Mouse (Mus musculus) kidney, postnatal 14 days (tissue): ENCODE results near the gene Elp6.
A peak's percentile ranks its signal among the peaks of the same experiment; 100 is the strongest.
"Not testable (repeated sequence)": the region's sequence is repeated elsewhere in the genome, so short reads cannot be mapped to it uniquely, and the experiment has no call there.

Experiments used
- DNase-seq: peaks from one replicate; pipeline ENCODE4 v3.0.0; 2022; ENCODE audit warnings: mixed read lengths

Gene Elp6

DNA sequence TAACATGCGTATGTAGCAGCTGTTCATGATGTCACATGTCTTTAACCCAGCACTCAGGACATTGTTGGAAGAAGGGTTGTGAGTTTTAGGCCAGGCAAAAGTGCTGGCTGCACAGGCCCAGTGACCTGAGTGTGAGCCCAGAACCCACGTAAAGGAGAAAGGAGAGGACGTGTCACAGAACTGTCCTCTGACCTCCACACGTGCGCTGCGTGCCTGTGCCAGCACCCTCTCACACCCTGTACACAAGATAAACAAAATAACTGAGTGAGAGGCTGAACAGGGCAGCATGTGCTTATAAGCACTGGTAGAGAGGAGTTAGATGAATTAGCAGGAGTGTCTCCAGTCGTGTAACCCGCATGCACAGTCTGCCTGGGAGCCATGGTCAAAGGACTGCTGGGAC, 11.5 kb downstream of the Elp6 start:
- DNase-seq: no peak

DNA sequence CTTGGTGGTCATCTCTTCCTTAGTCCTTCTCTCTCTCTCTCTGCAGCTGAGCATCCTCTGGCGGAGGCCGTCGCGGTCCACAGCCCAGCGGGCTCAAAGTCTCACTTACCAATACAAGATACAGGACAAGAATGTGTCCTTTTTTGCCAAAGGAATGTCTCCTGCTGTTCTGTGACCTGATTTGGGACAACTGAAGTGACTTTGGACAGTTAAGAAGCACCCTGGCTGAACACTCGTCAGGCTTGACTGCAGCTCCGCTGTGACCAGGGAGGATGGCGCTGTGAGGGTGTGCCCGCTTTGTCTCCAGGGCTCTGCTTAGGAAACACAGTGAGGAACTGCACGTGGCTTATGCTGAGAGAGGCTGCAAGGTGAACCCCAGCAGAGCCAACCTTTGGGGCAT, 15.8 kb downstream of the Elp6 start:
- DNase-seq: peak; percentile 44

DNA sequence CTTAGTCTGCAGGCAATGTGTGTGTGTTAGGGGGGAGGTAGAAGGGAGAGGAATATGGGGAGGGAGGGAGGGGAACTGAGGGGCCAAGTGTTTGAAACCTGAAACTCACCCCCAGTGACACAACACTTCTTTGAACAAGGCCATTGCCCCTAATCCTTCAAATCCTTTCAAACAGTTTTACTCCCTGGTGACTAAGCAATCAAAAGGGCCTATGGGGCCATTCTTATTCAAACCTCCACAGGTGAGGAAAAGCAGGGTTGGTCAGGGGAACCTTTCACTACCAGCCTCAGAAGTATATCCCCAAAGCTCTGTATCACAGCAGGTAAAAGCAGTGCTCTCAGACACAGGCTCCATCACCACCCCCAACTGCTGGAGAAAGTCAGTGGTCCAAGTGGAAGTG, 18.0 kb downstream of the Elp6 start:
- no peak for DNase-seq

DNA sequence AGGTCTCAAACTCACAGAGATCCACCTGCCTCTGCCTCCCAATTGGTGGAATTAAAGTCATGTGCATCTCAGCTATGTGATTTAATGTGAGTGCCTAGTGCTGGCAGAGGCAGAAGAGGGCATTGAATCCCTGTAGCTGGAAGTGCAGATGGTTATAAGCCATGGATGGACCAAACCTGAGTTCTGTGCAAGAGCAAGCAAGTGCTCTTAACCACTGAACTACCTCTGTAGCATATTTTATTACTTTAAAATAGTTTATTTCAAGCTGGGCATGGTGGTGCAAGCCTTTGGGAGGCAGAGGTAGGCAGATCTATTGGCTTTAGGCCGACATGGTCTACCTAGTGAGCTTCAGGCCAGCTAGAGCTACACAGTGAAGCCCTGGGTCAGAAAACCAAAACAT, 19.2 kb downstream of the Elp6 start:
- DNase-seq: no peak

DNA sequence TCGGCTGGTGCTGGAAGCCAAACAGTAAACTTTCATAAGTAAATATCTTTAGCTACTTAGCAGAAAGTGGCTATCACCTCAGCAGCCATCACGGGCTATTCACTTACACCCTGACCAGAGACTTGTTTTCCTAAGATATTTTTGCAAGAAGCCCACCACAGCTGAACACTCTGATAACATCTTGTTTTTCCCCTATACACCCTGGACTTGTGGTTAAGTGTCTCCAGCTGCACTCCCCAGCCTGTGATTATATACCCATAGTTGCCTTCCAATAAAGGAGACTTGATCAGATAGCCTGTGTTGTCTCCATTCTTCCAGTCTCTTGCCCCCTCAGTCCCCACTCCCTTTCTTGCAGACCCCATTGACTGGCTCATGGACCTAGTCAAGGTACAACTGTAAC, 23.2 kb downstream of the Elp6 start:
- no peak for DNase-seq

DNA sequence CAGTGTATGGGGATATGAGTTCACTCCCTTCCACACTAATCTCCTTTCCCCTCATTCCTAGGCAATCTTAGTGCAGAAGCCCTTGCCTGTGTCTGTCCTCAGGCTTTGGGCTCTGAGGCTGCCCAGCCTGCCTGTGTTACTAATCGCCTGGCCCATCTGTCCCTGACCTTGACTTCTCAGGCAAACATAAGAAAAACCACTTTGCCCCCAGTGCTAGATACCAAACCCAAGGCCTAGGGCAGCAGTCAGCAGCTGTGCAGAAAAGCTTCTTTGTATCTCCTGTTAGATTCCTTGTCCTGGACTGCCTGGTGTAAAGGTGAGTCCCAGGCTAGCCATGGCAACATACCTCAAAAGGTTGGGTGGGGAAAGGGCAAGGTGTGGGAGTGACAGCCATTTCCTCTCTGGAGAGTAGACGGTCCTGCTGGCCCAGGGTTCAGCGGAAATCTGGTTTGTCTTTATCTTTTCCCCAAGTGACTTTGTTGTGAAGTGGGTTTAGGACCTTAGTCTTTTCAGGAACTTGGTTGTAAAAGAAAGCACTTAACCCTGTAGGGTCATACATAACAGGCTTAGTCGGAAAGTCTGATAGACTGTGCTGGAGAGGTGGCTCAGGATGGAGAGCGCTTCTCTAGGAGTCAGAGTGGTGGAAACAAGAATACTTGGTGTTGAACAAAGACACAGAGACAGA, 24.1 kb downstream of the Elp6 start:
- no peak for DNase-seq

DNA sequence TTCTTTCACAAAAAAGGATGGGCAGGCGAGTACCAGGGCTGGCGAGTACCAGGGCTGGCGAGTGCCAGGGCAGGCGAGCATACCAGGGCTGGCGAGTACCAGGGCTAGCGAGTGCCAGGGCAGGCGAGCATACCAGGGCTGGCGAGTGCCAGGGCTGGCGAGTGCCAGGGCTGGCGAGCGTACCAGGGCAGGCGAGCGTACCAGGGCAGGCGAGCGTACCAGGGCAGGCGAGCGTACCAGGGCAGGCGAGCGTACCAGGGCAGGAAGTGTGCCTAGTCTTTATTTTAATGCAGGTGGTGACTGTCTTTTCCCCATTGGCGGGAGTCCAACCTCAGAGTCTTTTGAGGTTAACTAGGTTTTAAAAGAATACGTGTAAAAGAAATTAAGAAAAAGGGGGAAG, 24.7 kb downstream of the Elp6 start:
- DNase-seq: peak; percentile 26

DNA sequence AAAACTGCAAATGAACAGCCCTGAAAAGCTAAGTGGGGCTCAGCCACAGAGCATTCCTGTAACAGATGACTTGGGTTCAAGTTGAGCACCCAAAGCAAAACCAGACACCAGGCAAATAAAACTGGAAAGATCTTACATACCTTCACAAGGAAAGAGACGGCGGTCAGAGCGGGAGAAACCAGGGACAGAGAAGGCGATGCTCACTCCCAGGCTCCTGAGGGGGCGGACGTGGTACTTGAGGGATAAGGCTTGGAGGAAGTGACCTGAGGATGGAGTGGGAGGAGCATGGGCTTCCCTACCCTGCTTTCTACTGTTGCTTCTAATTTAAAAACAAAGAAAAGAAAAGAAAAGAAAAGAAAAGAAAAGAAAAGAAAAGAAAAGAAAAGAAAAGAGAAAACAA, 25.4 kb downstream of the Elp6 start:
- DNase-seq: no peak

DNA sequence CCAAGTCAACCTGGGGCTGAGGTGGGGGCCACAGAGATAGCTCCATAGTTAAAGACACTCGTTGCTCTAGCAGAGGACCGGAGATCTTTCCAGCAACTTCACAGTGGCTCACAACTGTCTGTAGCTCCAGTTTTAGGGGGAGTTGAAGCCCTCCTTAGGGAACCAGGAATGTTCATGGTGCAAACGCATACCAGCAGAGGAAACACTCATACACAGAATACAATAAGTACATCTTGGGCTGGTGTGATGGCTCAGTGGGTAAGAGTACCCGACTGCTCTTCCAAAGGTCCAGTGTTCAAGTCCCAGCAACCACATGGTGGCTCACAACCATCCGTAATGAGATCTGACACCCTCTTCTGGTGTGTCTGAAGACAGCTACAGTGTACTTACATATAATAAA, 25.9 kb downstream of the Elp6 start:
- DNase-seq: not testable (repeated sequence)

DNA sequence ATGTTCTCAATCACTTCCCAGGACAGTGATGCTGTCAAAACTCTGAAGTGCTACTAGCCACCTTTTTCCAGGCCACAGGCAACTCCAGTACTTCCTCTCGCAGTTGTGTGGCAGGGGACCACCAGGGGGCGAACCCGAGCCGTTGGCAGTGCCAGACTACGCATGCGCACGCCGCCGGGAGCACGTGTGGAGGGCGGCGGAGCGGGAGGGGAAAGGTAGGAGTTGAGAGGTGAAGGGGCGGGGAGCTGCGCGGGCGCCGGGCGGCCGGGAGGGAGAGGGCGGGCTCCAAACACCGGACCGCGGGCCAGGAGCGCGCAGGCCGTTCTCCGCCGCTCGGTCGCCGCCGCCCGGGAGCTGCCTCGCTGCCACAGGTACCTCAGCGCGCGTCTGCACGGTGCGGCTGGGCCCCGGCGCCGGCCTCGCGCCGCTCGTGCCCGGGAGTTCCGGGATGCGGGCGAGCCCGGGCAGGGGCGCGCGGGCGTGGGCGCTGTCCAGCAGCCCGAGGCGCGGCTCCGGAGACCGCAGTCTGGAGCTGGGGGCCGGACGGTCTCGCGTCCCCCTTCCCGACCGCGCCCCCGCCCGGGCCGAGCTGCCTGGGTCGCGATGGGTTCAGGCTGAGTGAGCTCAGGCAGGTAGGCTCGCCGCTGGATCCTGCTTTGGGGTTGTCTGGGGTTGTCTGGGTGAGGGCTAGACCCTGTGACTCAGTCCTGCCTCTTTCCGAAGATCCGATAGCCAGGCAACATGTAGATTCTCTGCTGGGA, 28.3 kb downstream of the Elp6 start, which contains the start of gene Scap:
TSS of gene Scap (plus strand) at position 154 of the 761 bp plus-strand sequence.
- peak; percentile 97 for DNase-seq

DNA sequence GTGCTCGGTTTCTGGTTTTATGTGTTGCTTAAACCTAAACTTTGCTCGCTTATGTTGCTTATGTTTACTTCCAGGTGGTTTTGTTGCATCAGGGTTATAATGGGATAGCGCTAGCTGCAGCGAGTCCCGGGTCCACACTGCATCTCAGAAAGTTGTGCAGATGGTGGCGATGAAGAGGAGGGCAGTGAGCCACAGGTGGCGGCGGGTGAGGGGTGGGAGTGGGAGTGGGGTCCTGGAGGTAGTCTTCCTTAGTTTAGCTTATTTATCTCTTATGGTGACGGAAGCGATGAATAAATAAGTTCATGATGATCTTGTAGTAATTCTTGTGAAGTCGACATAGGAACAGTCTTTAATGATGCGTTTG, 28.9 kb downstream of the Elp6 start:
- no peak for DNase-seq

DNA sequence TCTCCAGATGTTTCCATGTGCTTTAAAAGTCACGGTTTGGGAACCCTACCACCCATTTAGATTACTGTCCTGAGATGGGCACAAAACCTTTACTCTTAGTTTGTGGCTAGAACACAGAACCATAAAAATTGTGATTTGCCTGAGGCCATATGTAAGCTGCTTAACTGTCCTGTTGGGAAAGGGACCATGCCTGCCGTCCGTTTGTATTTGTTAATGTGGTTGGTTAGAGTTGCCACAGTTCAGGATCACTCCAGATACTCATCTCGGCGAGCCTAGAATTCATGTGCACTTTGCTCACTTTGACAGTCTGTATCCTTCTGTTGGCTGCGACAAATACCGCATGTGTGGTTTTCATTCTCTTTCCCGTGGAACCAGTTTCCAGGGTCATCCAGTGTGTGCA, 29.9 kb downstream of the Elp6 start:
- DNase-seq: no peak

DNA sequence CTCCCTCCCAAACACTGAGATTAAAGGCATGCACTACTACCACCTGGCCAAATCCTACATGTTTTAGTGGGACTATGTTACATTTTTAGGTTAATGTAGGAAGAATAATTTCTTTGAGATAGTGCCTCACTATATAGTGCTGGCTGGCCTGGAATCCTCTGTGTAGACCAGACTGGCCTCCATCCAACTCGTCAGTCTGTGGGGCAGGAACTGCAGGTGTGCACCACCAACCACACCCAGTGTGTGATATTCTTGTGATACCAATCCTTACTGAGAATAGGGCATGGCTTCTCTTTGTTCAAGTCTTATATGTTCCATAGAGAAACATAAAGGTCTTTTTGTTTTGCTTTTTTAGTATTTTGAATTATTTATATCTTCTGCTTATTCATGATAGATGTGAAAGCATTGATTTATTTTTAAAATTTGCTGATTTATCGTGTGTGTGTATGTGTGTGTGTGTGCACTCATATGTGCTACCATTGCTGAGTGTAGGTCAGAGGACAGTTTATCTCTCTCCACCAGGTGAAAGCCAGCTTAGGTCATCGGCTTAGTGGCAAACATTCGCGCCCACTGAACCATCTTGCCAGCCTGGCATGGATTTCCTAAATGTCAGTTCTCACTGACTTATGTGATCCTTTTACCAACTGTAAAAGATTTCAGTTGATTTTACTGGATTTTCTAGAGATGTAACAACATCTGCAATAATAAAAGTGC, 35.2 kb downstream of the Elp6 start:
- DNase-seq: no peak

DNA sequence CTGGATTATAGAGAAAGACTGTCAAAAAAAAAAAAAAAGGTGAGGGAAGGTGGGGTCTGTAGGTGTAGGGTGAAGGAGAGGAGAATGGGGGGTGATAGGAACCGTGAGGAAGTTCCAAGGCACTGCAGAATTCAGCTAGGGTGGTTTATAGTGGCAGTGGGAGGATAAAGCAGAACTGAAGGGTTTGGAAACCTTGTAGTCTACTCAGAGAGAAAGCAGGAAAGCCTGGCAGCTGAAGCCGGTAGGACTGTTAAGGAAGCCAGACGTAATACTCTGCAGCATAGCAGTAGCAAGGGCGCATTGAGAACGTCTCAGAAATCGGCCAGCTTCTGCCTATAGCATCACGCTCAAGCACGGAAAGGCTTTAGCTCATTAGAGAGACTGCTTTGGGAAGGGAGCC, 37.0 kb downstream of the Elp6 start:
- no peak for DNase-seq

DNA sequence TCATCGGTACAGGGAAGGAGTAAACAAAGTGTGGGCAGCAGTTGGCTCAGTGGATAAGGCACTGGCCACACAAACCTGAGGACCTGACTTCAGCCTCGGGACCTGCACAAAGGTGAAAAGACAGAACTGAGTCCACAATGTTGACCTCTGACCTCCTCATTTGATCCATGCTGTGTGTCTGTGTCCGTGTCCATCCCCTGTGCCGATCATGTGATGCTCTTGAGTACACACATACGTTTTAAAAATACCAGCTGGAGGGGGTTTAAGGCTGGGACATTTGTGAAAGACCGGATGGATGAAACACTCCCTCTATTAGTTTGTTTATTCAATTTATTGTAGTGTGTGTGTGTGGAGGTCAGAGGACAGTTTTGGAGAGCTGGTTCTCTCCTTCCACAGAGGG, 38.8 kb downstream of the Elp6 start:
- no peak for DNase-seq

DNA sequence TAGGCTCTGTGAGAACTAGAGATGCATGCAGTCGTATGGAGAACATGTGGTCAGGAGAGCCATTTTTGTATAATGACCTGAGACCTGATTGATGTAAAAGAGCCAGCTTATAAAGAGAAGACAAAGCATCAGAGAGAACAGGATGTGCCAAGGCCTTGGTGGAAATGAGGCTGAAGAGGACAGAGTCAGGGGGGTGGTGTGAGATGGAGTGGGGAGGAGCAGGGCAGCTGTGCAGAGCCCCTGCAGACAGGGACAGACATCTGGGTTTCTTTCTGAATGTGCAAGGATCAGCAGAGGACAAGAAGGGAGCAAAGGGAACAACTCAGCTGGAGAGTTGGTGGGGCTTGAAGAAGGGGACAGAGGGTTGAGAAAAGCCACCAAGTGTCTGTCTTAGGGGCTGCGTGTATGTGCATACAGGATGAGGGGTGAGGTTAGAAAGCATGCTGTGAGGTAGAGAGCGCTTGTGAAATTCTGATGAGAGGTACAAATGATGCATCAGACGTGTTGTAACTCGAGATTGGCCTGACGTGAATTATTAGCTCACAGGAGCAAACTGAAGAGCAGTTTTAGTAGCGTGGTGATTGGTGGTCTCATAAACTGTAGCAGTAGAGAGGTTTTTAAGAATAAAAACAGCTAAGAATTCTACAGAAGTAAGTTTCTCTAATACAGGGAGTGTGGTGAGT, 40.2 kb downstream of the Elp6 start:
- no peak for DNase-seq

DNA sequence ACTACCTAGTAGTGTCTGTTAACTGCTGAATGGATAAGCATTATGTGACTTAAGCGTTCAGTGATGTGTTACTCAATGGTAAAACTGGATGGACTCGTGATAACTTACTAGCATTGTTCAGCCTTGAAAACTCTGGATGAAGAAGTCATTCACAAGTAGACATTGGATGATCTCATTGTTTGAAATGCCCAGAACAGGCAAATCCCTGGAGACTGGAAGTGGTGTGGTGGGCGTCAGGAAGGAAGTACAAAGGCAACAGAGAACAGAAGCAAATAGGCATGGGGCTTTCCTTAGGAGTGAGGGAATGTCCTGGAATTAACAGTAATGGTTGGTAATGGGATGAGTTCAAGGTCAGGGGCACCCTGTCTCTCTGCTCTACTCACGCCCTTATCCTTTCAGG, 43.9 kb downstream of the Elp6 start:
- DNase-seq: no peak

DNA sequence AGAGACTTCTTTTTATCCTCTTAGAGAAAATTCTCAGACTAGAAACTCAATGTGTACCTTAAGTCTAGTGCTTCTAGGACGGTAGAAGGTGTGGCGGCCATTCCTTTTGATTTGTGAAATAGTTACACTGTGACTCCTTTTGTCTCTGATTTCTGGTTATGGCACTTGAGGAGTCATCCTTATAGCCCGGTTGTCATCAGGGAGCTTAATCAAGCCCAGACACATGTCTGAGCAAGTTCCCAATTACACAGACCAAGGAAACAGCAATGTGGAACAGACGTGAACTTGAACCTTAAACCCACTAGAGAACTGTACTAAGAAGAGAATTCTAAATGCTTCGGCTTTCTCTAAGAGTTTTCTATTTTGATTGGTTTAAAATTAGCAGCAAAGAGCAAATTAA, 45.2 kb downstream of the Elp6 start:
- DNase-seq: no peak

DNA sequence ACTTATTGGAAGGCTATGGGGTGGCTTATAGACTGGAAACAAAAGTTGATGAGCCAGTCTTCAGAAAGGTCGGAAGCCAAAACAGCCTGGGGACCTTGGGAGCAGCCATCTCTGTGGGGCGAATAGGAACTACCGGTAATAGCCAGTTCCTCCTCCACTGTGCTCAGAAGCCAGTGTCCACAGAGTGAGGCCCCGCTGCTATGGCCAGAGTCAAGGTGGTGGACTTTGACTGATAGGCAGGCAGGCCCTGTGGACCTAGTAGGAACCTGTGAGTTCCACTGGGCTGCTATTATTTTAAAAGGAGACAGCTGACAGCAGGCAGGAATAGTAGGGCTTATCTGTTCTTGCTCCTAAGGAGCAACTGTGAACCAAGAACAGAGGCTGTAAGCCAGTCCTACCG, 45.6 kb downstream of the Elp6 start:
- DNase-seq: peak; percentile 35

DNA sequence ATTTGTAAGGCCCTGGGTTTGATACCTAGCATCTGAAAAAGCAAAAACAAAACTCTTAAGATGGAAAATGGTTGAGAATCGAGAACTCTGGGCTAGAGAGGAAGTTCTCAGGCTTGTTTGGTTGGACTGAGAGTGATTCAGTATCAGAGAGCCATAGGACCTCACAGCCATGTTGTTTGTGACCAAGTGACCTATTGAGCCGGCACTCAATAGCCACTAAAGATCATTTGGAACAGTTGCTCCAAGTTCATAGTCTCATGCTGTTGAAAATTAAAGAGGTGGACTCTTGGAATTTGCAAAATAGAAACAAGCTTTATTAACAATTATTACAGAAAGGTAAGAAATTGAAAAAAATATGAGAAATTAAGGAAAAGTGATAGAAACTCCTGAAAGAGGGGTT, 46.4 kb downstream of the Elp6 start:
- DNase-seq: no peak

DNA sequence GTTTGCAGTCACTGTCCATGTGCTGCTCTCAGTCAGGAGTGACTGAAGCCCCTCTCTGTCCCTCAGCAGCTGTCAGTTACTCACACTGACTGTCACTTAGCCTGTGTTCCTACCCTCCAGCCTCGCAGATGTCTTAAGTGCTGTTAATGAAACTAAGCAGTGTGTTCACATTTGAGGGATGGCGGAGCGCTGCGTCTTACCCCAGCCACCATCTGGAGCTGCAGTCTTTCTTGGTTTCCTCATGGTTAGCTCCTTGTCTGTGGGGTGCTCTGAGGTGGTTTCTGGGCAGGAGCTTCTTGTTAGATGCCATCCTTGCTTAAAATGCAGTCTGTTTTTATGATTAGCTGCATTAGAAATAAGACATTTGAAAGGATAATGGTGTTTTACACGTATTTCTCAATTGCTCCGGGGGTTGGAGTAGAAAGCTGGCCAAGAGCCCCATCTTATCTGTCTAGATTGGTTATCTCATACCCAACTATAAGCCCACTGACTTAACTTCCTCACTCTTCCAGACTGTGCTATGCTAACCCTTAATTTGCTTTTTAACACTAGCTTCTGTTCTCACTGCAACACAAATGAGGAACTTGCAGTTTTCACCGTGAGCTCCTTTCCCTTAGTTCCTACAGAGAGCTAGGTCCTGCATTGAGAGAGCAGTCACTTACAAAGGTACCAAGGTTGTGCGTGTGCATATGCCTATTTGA, 47.1 kb downstream of the Elp6 start:
- no peak for DNase-seq

DNA sequence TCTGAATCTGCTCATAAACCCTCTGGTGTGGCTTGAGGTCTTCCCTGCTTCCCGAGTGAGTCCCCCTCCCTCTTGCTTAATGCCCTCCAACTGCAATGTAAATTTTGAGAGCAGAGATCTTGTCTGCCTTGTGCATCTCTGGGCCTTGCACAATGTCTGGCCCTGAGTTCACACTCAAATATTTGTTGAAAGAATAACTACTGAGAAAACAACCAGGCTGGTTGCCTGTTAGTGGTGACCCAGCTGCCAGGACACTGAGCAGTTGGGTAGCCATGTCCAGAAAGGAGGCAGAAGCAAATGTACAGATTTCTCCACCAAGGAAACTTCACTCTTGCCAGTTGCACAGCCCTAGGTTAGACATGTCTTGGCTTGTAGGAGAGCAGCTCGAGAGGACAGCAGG, 53.4 kb downstream of the Elp6 start:
- no peak for DNase-seq

DNA sequence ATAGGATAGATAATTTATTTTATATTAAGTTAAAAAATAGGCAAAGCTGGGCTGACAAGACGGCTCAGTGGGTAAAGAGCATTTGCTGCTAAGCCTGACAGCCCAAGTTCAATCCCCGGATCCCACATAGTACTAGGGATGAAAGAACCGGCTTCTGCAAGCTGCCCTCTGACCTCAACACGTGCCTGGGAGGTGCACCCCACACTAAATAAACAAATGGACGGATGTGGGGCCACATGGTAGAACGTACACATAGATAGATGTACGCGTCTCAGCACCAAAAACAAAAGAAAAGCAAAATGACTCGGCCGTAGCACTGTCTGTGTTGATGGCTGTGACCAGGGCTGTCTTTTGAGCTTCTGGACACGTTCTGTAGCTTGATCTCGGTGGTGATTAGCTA, 56.3 kb downstream of the Elp6 start:
- DNase-seq: no peak
